8 mouse cellular contexts compared by ENCODE assay signal in genomic region chr17:34626773-34627092, GRCm38 (mm10). TPM values are rescaled to one million over a fixed set of nuclear protein-coding genes. Genes with fewer than 3 reads are reported as not detected.
DNase-seq lines count a peak whose midpoint lies in the region; ATAC-seq lines count a peak whose summit lies in the region.

No protein-coding gene starts in this region.

- under 1% methylated on average over 18 of the region's 18 CpGs for WGBS in embryonic facial prominence, embryonic 14.5 days
- WGBS in hindbrain, embryonic 15.5 days = under 1% methylated on average over 18 of the region's 18 CpGs
- WGBS in lung, embryonic 16.5 days = 0% methylated on average over 18 of the region's 18 CpGs

- H3K9me3 ChIP-seq in embryonic facial prominence, embryonic 14.5 days (ENCODE audit: control insufficient read depth, low read length) = no peaks in the 10 kb centered on the region
- H3K9me3 ChIP-seq in hindbrain, embryonic 15.5 days = no peaks in the 10 kb centered on the region
- no peaks in the 10 kb centered on the region for H3K9me3 ChIP-seq in lung, embryonic 16.5 days (ENCODE audit: control insufficient read depth, low read length)

- peaks cover 34% of the 10 kb centered on the region for H3K36me3 ChIP-seq in embryonic facial prominence, embryonic 14.5 days (ENCODE audit: control insufficient read depth, insufficient read depth, low read length)
- peaks cover 17% of the 10 kb centered on the region for H3K36me3 ChIP-seq in hindbrain, embryonic 15.5 days
- peaks cover 7% of the 10 kb centered on the region; the same call in 1 of the 2 replicates for H3K36me3 ChIP-seq in lung, embryonic 16.5 days (ENCODE audit: control insufficient read depth, insufficient read depth, low read length)

- H3K4me1 ChIP-seq in embryonic facial prominence, embryonic 14.5 days (ENCODE audit: control insufficient read depth, insufficient read depth, low read length) = peaks cover 39% of the 10 kb centered on the region
- H3K4me1 ChIP-seq in hindbrain, embryonic 15.5 days (replicated peaks) = peaks cover 58% of the 10 kb centered on the region
- H3K4me1 ChIP-seq in lung, embryonic 16.5 days (replicated peaks; ENCODE audit: control insufficient read depth, insufficient read depth, low read length) = peaks cover 26% of the 10 kb centered on the region

- ATAC-seq in CD4-positive, CD25-positive, alpha-beta regulatory T cell, adult 4 months = peak; percentile 19
- ATAC-seq in embryonic facial prominence, embryonic 14.5 days (ENCODE audit: low read depth) = peak; percentile 36
- peak; percentile 24 for ATAC-seq in hindbrain, embryonic 15.5 days (ENCODE audit: low FRiP score, low read depth)
- peak; percentile 23; the same call in 1 of the 2 replicates for ATAC-seq in lung, embryonic 16.5 days (ENCODE audit: low read depth)

- H3K4me2 ChIP-seq in embryonic facial prominence, embryonic 14.5 days (ENCODE audit: low read depth, low read length) = peak overlapping the region; percentile 80
- peak overlapping the region; percentile 96 for H3K4me2 ChIP-seq in hindbrain, embryonic 15.5 days
- peak overlapping the region; percentile 88 for H3K4me2 ChIP-seq in lung, embryonic 16.5 days (ENCODE audit: low read depth, low read length)

- H3K27me3 ChIP-seq in embryonic facial prominence, embryonic 14.5 days (replicated peaks; ENCODE audit: control insufficient read depth, insufficient read depth, low read length) = peaks cover 23% of the 10 kb centered on the region
- peaks cover 5% of the 10 kb centered on the region for H3K27me3 ChIP-seq in hindbrain, embryonic 15.5 days
- peaks cover 29% of the 10 kb centered on the region for H3K27me3 ChIP-seq in lung, embryonic 16.5 days (ENCODE audit: control insufficient read depth, insufficient read depth, low read depth, low read length)

- peak overlapping the region; percentile 60 for H3K4me3 ChIP-seq in embryonic facial prominence, embryonic 14.5 days (ENCODE audit: low read depth, low read length)
- peak overlapping the region; percentile 85 for H3K4me3 ChIP-seq in hindbrain, embryonic 15.5 days
- peak overlapping the region; percentile 79 for H3K4me3 ChIP-seq in lung, embryonic 16.5 days (ENCODE audit: low read length)

- DNase-seq in adrenal gland, postnatal 10 days = peak; percentile 55
- no peak for DNase-seq in adrenal gland, adult 2 months
- DNase-seq in embryonic facial prominence, embryonic 14.5 days (ENCODE audit: low spot score) = peak; percentile 81
- peak; percentile 82 for DNase-seq in retina, postnatal 1 day
- DNase-seq in urinary bladder, adult 18-20 months (ENCODE audit: low spot score in 2 of 2) = no peak

- peak overlapping the region; percentile 80 for H3K9ac ChIP-seq in embryonic facial prominence, embryonic 14.5 days (ENCODE audit: low read depth, low read length)
- peak overlapping the region; percentile 70 for H3K9ac ChIP-seq in hindbrain, embryonic 15.5 days
- peak overlapping the region; percentile 73 for H3K9ac ChIP-seq in lung, embryonic 16.5 days (ENCODE audit: low read length)

- H3K27ac ChIP-seq in embryonic facial prominence, embryonic 14.5 days (replicated peaks; ENCODE audit: low read depth, low read length) = peak overlapping the region; percentile 94
- peak overlapping the region; percentile 94 for H3K27ac ChIP-seq in hindbrain, embryonic 15.5 days (replicated peaks)
- H3K27ac ChIP-seq in lung, embryonic 16.5 days (ENCODE audit: low read length) = peak overlapping the region; percentile 84

RNA-seq across cellular contexts. Expression of gene Ppt2, which starts 1.6 kb away (rescaled TPM):
- total RNA-seq in adrenal gland, postnatal 10 days (2021) = 10 to 100 TPM; 47.8 to 48.0 TPM
- total RNA-seq in adrenal gland, adult 2 months (2021) = 10 to 100 TPM; 58.3 to 70.7 TPM
- polyA plus RNA-seq in adrenal gland, adult 2 months (2012; rRNA removed) = 58.5 and 102 TPM in 2 replicates
- polyA plus RNA-seq in CD4-positive, CD25-positive, alpha-beta regulatory T cell, adult 4 months (2017; shearing (Covaris generic)) = 10 to 100 TPM; 20.6 to 32.2 TPM
- polyA plus RNA-seq in embryonic facial prominence, embryonic 14.5 days (2014; fragmentation: Nextera tagmentation; extraction: Ambion mirVana) = 23.6 and 26.4 TPM in 2 replicates
- 19.1 and 20.4 TPM in 2 replicates for polyA plus RNA-seq in hindbrain, embryonic 15.5 days (2015; fragmentation: Nextera tagmentation; extraction: Ambion mirVana)
- polyA plus RNA-seq in lung, embryonic 16.5 days (2015; fragmentation: Nextera tagmentation; extraction: Ambion mirVana) = 21.0 and 23.9 TPM in 2 replicates

RNA-seq across cellular contexts. Expression of gene Prrt1, which starts 2.6 kb away (rescaled TPM):
- 1 to 10 TPM; 4.5 to 7.9 TPM for total RNA-seq in adrenal gland, postnatal 10 days (2021)
- 10 to 100 TPM in 1 of 2 experiments, 1 to 10 TPM in 1; 9.1 to 12.8 TPM for total RNA-seq in adrenal gland, adult 2 months (2021)
- polyA plus RNA-seq in adrenal gland, adult 2 months (2012; rRNA removed) = 22.1 and 32.8 TPM in 2 replicates
- polyA plus RNA-seq in CD4-positive, CD25-positive, alpha-beta regulatory T cell, adult 4 months (2017; shearing (Covaris generic)) = 1 to 10 TPM; 1.4 to 2.2 TPM
- 0.64 and 0.92 TPM in 2 replicates for polyA plus RNA-seq in embryonic facial prominence, embryonic 14.5 days (2014; fragmentation: Nextera tagmentation; extraction: Ambion mirVana)
- 6.8 and 9.8 TPM in 2 replicates for polyA plus RNA-seq in hindbrain, embryonic 15.5 days (2015; fragmentation: Nextera tagmentation; extraction: Ambion mirVana)
- polyA plus RNA-seq in lung, embryonic 16.5 days (2015; fragmentation: Nextera tagmentation; extraction: Ambion mirVana) = 0.13 and 0.53 TPM in 2 replicates

RNA-seq across cellular contexts. Expression of gene Egfl8, which starts 11.0 kb away (rescaled TPM):
- total RNA-seq in adrenal gland, postnatal 10 days (2021) = 1 to 10 TPM; 6.1 to 9.9 TPM
- 1 to 10 TPM; 2.4 to 3.0 TPM for total RNA-seq in adrenal gland, adult 2 months (2021)
- 2.4 and 4.2 TPM in 2 replicates for polyA plus RNA-seq in adrenal gland, adult 2 months (2012; rRNA removed)
- 1 to 10 TPM; 1.9 to 2.8 TPM for polyA plus RNA-seq in CD4-positive, CD25-positive, alpha-beta regulatory T cell, adult 4 months (2017; shearing (Covaris generic))
- polyA plus RNA-seq in embryonic facial prominence, embryonic 14.5 days (2014; fragmentation: Nextera tagmentation; extraction: Ambion mirVana) = 12.3 and 14.0 TPM in 2 replicates
- polyA plus RNA-seq in hindbrain, embryonic 15.5 days (2015; fragmentation: Nextera tagmentation; extraction: Ambion mirVana) = 10.1 and 12.8 TPM in 2 replicates
- polyA plus RNA-seq in lung, embryonic 16.5 days (2015; fragmentation: Nextera tagmentation; extraction: Ambion mirVana) = 3.8 and 4.7 TPM in 2 replicates

RNA-seq across cellular contexts. Expression of gene Fkbpl, which starts 17.8 kb away (rescaled TPM):
- 10 to 100 TPM; 11.8 to 14.4 TPM for total RNA-seq in adrenal gland, postnatal 10 days (2021)
- 10 to 100 TPM; 12.7 to 17.2 TPM for total RNA-seq in adrenal gland, adult 2 months (2021)
- 7.1 and 7.6 TPM in 2 replicates for polyA plus RNA-seq in adrenal gland, adult 2 months (2012; rRNA removed)
- polyA plus RNA-seq in CD4-positive, CD25-positive, alpha-beta regulatory T cell, adult 4 months (2017; shearing (Covaris generic)) = 1 to 10 TPM; 3.6 to 5.9 TPM
- 10.0 and 11.8 TPM in 2 replicates for polyA plus RNA-seq in embryonic facial prominence, embryonic 14.5 days (2014; fragmentation: Nextera tagmentation; extraction: Ambion mirVana)
- polyA plus RNA-seq in hindbrain, embryonic 15.5 days (2015; fragmentation: Nextera tagmentation; extraction: Ambion mirVana) = 16.1 and 16.4 TPM in 2 replicates
- polyA plus RNA-seq in lung, embryonic 16.5 days (2015; fragmentation: Nextera tagmentation; extraction: Ambion mirVana) = 15.2 and 17.5 TPM in 2 replicates

RNA-seq across cellular contexts. Expression of gene Atf6b, which starts 20.2 kb away (rescaled TPM):
- 10 to 100 TPM; 37.8 to 40.1 TPM for total RNA-seq in adrenal gland, postnatal 10 days (2021)
- total RNA-seq in adrenal gland, adult 2 months (2021) = 10 to 100 TPM; 44.1 to 53.2 TPM
- polyA plus RNA-seq in adrenal gland, adult 2 months (2012; rRNA removed) = 114 and 118 TPM in 2 replicates
- polyA plus RNA-seq in CD4-positive, CD25-positive, alpha-beta regulatory T cell, adult 4 months (2017; shearing (Covaris generic)) = 10 to 100 TPM; 15.2 to 20.2 TPM
- 60.8 and 68.5 TPM in 2 replicates for polyA plus RNA-seq in embryonic facial prominence, embryonic 14.5 days (2014; fragmentation: Nextera tagmentation; extraction: Ambion mirVana)
- polyA plus RNA-seq in hindbrain, embryonic 15.5 days (2015; fragmentation: Nextera tagmentation; extraction: Ambion mirVana) = 108 and 120 TPM in 2 replicates
- polyA plus RNA-seq in lung, embryonic 16.5 days (2015; fragmentation: Nextera tagmentation; extraction: Ambion mirVana) = 77.5 and 80.0 TPM in 2 replicates

Comparison
In these comparisons a context has a peak if more than half of its experiments do, and no peak if none do; other contexts are left out.
1. DNase-seq: peak in adrenal gland, postnatal 10 days (single experiment), embryonic facial prominence, embryonic 14.5 days (single experiment) and retina, postnatal 1 day (single experiment); none in adrenal gland, adult 2 months (single experiment) and urinary bladder, adult 18-20 months (0 of 2).
2. Peak in every context shown above with its lines, with median percentiles within 50 percentile points of each other: ATAC-seq, H3K27ac ChIP-seq, H3K4me2 ChIP-seq, H3K4me3 ChIP-seq and H3K9ac ChIP-seq.